Mouse (Mus musculus): ENCODE results near the gene Omt2b.
A peak's percentile ranks its signal among the peaks of the same experiment; 100 is the strongest.

DNA sequence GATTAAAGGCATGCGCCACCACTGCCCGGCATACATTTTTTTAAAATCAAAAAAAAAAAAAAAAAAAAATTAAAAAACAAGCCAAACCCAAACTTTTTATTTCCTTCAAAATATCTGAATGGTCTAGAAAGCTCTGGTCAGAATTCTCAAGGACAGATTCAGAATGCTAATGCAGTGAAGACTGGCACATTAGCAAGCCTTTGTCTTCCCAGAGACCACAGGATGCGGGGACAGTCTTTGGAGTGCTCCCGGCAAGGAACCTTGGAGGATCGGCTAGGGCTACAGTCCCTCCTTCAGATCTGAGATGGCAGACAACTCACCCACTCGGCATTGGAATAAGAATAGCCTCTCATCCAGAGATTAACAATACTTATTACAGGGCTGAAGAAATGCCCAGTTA is 37.3 kb downstream of the Omt2b start:
- TF ChIP-seq CTCF (IDR thresholded peaks at IDR 0.05; ENCODE audit: low read depth, low read length) (no peak), POLR2A (IDR thresholded peaks at IDR 0.05; ENCODE audit: insufficient read depth, low read length) (no peak), EP300 (IDR thresholded peaks at IDR 0.05; ENCODE audit: insufficient read depth, low read depth, low read length) (peak; percentile 99)
